Mouse (Mus musculus) heart, embryonic 14.5 days (tissue): ENCODE results near the gene Ppp1r1b. TPM values are rescaled to one million over a fixed set of nuclear protein-coding genes. Genes with fewer than 3 reads are reported as not detected.

Experiments used
- ATAC-seq: fragments of 200-750 bp; cut with Nextera tagmentation; 2 replicates; pipeline ENCODE4 v1.8.0; 2017; ENCODE audit warnings: low read depth, moderate TSS enrichment; ENCODE audit not compliant: insufficient number of reproducible peaks, insufficient read depth, low FRiP score
- H3K27ac ChIP-seq, 2 experiments: fragments of 200-500 bp in 1 of 2; fragments of 300-500 bp in 1 of 2; sonication (generic) in 1 of 2; replicated peaks in 1 of 2; 2 replicates each; pipeline ENCODE4 v1.5.1; 2012 to 2014; ENCODE audit warnings: low read depth in 2 of 2, low read length in 2 of 2, control low read depth in 1 of 2, mild to moderate bottlenecking in 1 of 2, mixed read lengths in 1 of 2; ENCODE audit not compliant: control insufficient read depth in 1 of 2, insufficient read depth in 1 of 2
- H3K27me3 ChIP-seq: fragments of 300-500 bp; sonication (generic); 2 replicates; pipeline ENCODE4 v1.6.1; 2014; ENCODE audit warnings: mild to moderate bottlenecking, low read length, control low read depth; ENCODE audit not compliant: control insufficient read depth, insufficient read depth
- H3K36me3 ChIP-seq: fragments of 300-500 bp; sonication (generic); 2 replicates; pipeline ENCODE4 v1.6.1; 2014; ENCODE audit warnings: mild to moderate bottlenecking, control low read depth, low read length, mixed read lengths; ENCODE audit not compliant: control insufficient read depth, insufficient read depth
- H3K4me1 ChIP-seq, 2 experiments: fragments of 200-500 bp in 1 of 2; fragments of 300-500 bp in 1 of 2; sonication (generic) in 1 of 2; 2 replicates each; pipeline ENCODE4 v1.6.1; 2012 to 2014; ENCODE audit warnings: low read length in 2 of 2, control low read depth in 1 of 2, mixed read lengths in 1 of 2; ENCODE audit not compliant: control insufficient read depth in 2 of 2, insufficient read depth in 2 of 2
- H3K4me2 ChIP-seq: fragments of 300-500 bp; sonication (generic); 2 replicates; pipeline ENCODE4 v1.6.1; 2014; ENCODE audit warnings: mild to moderate bottlenecking, low read length
- H3K4me3 ChIP-seq, 2 experiments: fragments of 200-500 bp in 1 of 2; fragments of 300-500 bp in 1 of 2; sonication (generic) in 1 of 2; 2 replicates each; pipeline ENCODE4 v1.5.1; 2012 to 2014; ENCODE audit warnings: low read length in 2 of 2, mild to moderate bottlenecking in 2 of 2, control low read depth in 1 of 2, low read depth in 1 of 2, moderate library complexity in 1 of 2; ENCODE audit not compliant: control insufficient read depth in 1 of 2, insufficient read depth in 1 of 2
- H3K9ac ChIP-seq: fragments of 300-500 bp; sonication (generic); 2 replicates; pipeline ENCODE4 v1.6.1; 2014; ENCODE audit warnings: mild to moderate bottlenecking, low read length
- H3K9me3 ChIP-seq: fragments of 300-500 bp; sonication (generic); 2 replicates; pipeline ENCODE4 v1.6.1; 2016; ENCODE audit warnings: low read length, control low read depth; ENCODE audit not compliant: control insufficient read depth
- WGBS: fragments of 180-500 bp; shearing (Covaris S2); extraction: QIAGEN DNeasy Blood & Tissue Kit; methylation state at CpG from one replicate; pipeline ENCODE4 v1.1.7; 2014; 5-methylcytosine and 5-hydroxymethylcytosine counted together
- polyA plus RNA-seq: library from polyadenylated mRNA; unstranded; fragments of >200 nt; fragmentation: Nextera tagmentation; extraction: Ambion mirVana; gene quantifications from 2 replicates; pipeline ENCODE4 v1.2.1, GENCODE M21; 2014

Ppp1r1b gene
- 42.2 and 48.3 TPM in 2 replicates for polyA plus RNA-seq

DNA sequence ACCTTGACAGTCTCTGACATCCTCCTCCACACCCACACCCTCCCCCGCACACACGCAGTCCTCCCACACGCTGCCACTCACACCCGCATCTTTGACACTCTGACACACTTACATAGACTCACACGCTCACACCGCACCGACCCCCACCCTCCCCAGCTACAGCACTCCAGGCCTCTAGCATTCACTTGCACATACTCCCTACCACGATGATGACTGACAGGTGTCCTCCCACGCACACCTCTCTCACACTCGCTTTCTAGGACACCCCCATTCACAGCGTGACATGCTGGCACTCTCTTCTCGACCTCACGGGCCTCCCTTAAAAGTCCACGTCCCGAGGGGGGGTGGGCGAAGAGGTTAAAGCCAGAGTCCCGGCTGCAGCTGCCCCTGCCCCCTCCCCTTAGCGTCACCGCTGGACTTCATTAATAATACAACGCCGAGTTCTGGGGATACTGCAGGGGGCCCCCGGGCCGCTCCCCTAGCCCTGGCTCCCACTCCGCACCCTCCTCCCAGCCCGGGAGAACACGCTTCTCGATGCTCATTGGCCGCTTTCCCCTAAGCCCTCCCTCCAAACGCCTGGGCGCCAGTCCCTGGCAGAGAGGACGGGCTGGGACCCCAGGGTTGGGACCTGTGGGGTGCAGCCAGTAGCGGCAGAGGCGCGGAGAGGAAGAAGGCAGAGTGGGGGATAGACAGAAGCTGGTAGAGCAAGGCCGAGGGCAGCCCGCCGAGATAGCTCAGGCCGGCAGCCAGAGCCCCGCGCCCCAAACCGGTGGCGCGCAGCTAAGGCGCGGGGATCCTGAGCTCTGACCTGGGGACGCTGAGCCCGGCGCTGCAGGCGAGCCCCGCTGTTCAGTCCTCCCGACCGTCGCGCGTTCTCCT is at the start of gene Ppp1r1b:
Ppp1r1b (plus strand) TSS at position 322 of the 879 bp plus-strand sequence.
- Histone ChIP-seq H3K36me3 (no peaks in the 10 kb centered on the region), H3K27me3 (peaks cover 56% of the 10 kb centered on the region), H3K4me2 (peak within 1 kb of the TSS; percentile 94), H3K4me1 (peaks cover 17 to 26% of the 10 kb centered on the region in 2 experiments), H3K9me3 (no peaks in the 10 kb centered on the region), H3K9ac (peak within 1 kb of the TSS; percentile 78), H3K27ac (no peak within 1 kb of the TSS), H3K4me3 (peak within 1 kb of the TSS; percentile 59 to 72)
- peak; percentile 38; the same call in 1 of the 2 replicates for ATAC-seq
- WGBS, result under 1% methylated on average over 54 of the region's 55 CpGs

DNA sequence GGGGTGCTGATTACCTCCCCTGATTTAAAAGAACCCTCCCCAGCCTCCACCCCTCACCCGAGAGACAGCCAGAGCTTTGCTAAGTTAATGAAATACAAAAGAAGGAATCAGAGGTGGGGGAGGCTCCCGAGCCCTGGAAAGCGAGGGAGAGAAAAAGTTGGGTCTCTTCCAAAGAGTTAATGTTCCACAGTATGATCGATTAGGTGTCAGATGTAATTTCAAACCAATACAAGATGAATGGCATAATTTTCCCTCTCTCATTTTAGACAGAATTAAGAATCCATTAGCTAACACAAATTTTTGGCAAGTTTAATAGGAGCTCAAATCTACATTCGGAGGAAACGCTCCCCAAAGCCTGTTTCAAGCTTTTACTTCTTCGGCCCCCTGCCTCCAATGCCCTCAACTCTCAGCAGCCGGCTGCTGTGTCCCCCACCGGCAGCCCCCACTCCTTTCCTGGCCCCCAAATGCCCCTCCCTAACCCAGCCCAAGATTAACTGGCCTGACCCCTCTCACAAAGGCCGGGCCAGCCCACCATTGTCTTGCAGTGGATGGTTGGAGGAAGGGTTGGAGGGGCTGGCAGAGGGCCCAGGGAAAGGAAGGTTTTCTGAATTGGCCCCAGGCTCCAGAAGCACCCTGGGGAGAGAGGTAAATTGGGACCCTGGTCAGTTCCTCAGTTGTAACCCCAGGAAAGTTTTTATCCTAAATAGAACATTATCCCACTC is 49.6 kb upstream of the Ppp1r1b start:
- Histone ChIP-seq H3K9ac (peak overlapping the region; percentile 25; the same call in 1 of the 2 replicates), H3K4me3 (no peak overlapping the region), H3K4me2 (peak overlapping the region; percentile 6; the same call in 1 of the 2 replicates), H3K4me1 (peaks cover 17 to 20% of the 10 kb centered on the region in 2 experiments), H3K27me3 (no peaks in the 10 kb centered on the region), H3K36me3 (no peaks in the 10 kb centered on the region), H3K9me3 (no peaks in the 10 kb centered on the region), H3K27ac (no peak overlapping the region)
- ATAC-seq, result no peak
- WGBS, result 33% methylated on average over 10 of the region's 10 CpGs

DNA sequence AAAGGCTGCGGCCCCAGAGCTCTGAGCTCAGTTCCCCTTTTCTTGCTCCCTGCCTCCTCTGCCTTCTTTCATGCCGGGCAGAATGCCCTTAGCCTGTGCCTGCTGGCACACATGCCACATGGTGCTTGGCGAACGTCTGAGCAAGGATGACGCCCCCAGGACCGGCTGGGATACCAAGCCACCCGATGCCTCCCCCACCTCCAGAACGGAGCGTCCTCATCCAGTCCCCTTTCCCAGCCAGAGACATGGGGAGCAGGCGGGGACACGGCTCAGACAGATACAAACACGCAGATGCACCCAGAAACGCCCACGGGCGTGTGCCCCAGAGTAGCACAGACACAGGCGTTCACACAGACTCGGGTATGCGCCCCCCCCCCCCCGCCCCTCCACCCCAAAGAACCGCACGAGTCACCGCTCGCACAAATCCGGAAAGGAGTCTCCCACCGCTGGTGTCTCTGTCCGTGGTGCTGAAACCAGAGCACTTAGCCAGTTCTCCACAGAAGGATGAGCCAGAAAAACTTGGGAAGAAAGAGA is 34.3 kb upstream of the Ppp1r1b start:
- Histone ChIP-seq H3K4me2 (0 out of 2 replicates have a peak overlapping the region, but pooled peaks have one; percentile 20), H3K9me3 (no peaks in the 10 kb centered on the region), H3K4me1 (no peaks in the 10 kb centered on the region), H3K27ac (no peak overlapping the region), H3K36me3 (no peaks in the 10 kb centered on the region), H3K4me3 (no peak overlapping the region), H3K27me3 (peaks cover 88% of the 10 kb centered on the region), H3K9ac (no peak overlapping the region)
- 2% methylated on average over 26 of the region's 26 CpGs for WGBS
- ATAC-seq, result no peak

DNA sequence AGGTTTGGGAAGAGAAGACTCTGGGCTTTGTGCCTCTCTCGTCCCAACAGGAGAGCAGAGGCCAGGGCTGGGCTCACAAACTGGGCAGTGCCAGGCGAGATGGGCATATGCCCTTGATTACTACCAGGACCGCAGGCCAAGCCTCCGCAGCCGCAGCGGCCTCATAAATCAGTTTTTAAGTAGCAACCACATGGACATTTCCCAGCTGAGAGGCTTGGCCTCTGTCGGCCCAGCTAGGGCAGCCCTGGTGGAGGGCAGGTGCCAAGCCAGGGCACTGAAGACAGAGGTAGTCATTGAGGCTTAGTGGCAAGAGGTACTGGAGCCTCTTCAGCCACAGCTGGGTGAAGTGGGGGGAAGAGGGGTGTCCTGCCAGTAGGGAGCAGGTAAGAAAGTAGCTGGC is 30.7 kb upstream of the Ppp1r1b start:
- no peak overlapping the region for H3K4me3 ChIP-seq
- H3K9ac ChIP-seq, result no peak overlapping the region
- peaks cover 97% of the 10 kb centered on the region for H3K27me3 ChIP-seq
- no peaks in the 10 kb centered on the region for H3K36me3 ChIP-seq
- 8% methylated on average over 7 of the region's 7 CpGs for WGBS
- H3K27ac ChIP-seq, result no peak overlapping the region
- H3K4me1 ChIP-seq, result no peaks in the 10 kb centered on the region
- no peaks in the 10 kb centered on the region for H3K9me3 ChIP-seq
- ATAC-seq, result no peak
- no peak overlapping the region for H3K4me2 ChIP-seq

DNA sequence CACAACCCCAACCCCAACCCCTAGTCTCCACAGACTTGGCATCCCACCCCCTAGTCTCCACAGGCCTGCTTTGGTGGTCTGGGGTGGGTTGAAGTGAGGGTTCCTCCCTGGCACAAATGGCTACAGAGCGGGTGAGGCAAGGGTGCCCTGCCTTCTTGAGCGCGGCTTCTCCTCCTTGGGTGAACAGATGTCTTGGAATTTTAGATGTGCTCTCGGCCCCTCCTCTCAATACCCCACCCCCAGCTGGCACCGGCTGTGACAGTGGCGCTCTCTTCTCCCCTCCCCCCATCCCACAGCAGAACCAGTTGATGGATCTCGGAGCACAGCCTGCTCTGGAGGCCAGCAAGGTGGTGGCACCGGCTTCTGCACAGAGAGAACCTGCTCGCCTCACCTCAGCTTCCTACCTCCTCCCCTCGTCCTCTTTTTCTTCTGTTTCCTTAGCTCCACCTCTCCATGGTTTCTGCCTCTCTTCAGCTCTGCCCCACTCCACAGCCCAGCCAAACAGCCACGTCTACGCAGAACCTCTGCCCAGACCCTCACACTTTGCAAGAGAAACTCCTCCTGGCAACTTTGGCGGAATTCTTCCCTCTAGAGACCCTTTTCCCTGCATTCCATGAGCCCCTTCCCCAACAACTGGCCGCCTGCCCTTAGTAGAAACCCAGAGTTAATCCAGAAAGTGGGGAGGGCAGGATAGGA is 29.6 kb upstream of the Ppp1r1b start:
- no peaks in the 10 kb centered on the region for H3K9me3 ChIP-seq
- ATAC-seq, result no peak
- H3K4me2 ChIP-seq, result no peak overlapping the region
- no peak overlapping the region for H3K27ac ChIP-seq
- peaks cover 99% of the 10 kb centered on the region for H3K27me3 ChIP-seq
- no peak overlapping the region for H3K4me3 ChIP-seq
- H3K9ac ChIP-seq, result no peak overlapping the region
- under 1% methylated on average over 14 of the region's 14 CpGs for WGBS
- no peaks in the 10 kb centered on the region for H3K4me1 ChIP-seq
- H3K36me3 ChIP-seq, result no peaks in the 10 kb centered on the region

DNA sequence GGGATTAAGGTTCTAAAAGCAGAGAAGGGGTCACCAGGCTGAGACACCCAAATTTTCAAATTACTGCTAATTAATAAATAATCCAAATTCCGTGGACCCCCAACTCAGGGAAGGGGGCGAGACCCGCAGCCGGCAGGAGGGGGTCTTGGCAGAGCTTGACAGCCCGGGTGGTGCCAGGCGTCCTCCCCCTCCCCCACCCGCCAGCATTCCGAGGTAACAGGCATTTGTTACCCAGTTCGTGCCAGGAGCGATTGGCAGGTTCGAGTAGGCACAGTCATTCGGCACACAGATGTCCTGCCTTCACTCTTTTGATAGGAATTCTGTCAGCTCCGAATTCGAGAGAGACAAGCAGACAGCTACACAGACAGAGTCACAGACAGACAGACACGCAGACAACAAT is 29.1 kb upstream of the Ppp1r1b start:
- WGBS, result 7% methylated on average over 15 of the region's 15 CpGs
- no peaks in the 10 kb centered on the region for H3K9me3 ChIP-seq
- H3K36me3 ChIP-seq, result no peaks in the 10 kb centered on the region
- ATAC-seq, result no peak
- no peak overlapping the region for H3K4me3 ChIP-seq
- H3K27ac ChIP-seq, result no peak overlapping the region
- no peak overlapping the region for H3K4me2 ChIP-seq
- H3K4me1 ChIP-seq, result no peaks in the 10 kb centered on the region
- H3K9ac ChIP-seq, result no peak overlapping the region
- peaks cover 100% of the 10 kb centered on the region for H3K27me3 ChIP-seq

DNA sequence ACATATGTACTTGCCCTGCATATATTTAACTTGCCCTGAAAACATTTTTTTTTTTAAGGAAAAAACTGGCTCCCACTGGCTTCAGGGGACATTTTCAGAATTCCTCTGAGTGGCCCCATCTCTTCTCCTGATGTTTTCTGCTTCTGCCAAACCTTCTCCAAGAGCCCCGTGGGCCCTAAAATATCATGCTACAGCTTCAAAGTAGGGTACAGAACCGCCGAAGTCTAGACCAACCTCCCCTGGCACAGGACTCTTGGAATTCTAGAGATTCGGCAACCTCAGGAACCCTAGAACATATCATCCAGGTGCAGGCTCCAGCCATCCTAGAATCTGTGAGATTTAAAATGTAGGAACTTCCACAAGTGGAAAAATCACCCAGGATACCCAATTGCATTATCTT is 28.7 kb upstream of the Ppp1r1b start:
- Histone ChIP-seq H3K9me3 (no peaks in the 10 kb centered on the region), H3K27ac (no peak overlapping the region), H3K4me1 (no peaks in the 10 kb centered on the region), H3K36me3 (no peaks in the 10 kb centered on the region), H3K27me3 (peaks cover 100% of the 10 kb centered on the region), H3K4me3 (no peak overlapping the region), H3K9ac (no peak overlapping the region), H3K4me2 (no peak overlapping the region)
- 19% methylated on average over 4 of the region's 4 CpGs for WGBS
- ATAC-seq, result no peak
